ENCODE assay signal across 9 mouse cellular contexts in genomic region chr5:65951513-65951909, GRCm38 (mm10). TPM values are rescaled to one million over a fixed set of nuclear protein-coding genes. Genes with fewer than 3 reads are reported as not detected.
DNase-seq lines count a peak whose midpoint lies in the region; ATAC-seq and TF ChIP-seq lines count a peak whose summit lies in the region.
"Had no signal": no experiment of that assay in that cellular context is flagged by ENCODE, and none has a peak within 500 bp of the region (broad histone marks: within the 10 kb centered on the region; RNA-seq: fewer than 3 reads in every experiment).

No protein-coding gene starts in this region.

- intact Hi-C loops in left cerebral cortex, postnatal 25 days (cut with DNase I) = no loop called here

- ATAC-seq in kidney, postnatal 0 days (replicated peaks; ENCODE audit: low FRiP score, low read depth) = no peak
- no peak for ATAC-seq in kidney, embryonic 16.5 days (ENCODE audit: low FRiP score, low TSS enrichment)
- ATAC-seq in hindbrain, embryonic 13.5 days (ENCODE audit: low FRiP score) = no peak

- no peak overlapping the region for H3K4me2 ChIP-seq in kidney, postnatal 0 days (ENCODE audit: low read length)
- no peak overlapping the region for H3K4me2 ChIP-seq in kidney, embryonic 16.5 days (replicated peaks; ENCODE audit: low read depth, low read length)
- H3K4me2 ChIP-seq in hindbrain, embryonic 13.5 days = no peak overlapping the region

- 0 out of 2 replicates have a peak, but pooled peaks cover 2% of the 10 kb centered on the region for H3K4me1 ChIP-seq in kidney, postnatal 0 days (replicated peaks; ENCODE audit: insufficient read depth, low read length)
- peaks cover 13% of the 10 kb centered on the region for H3K4me1 ChIP-seq in kidney, embryonic 16.5 days (ENCODE audit: insufficient read depth, low read length)
- H3K4me1 ChIP-seq in MEL (ENCODE audit: control insufficient read depth in 1 of 2, insufficient read depth in 2 of 2, low read length in 2 of 2) = peaks cover 0 to 7% of the 10 kb centered on the region in 2 experiments; a peak in 2 of 4 replicates
- peaks cover 28% of the 10 kb centered on the region for H3K4me1 ChIP-seq in hindbrain, embryonic 13.5 days (replicated peaks)

- H3K36me3 ChIP-seq in kidney, postnatal 0 days (ENCODE audit: insufficient read depth, low read length) = no peaks in the 10 kb centered on the region
- H3K36me3 ChIP-seq in kidney, embryonic 16.5 days (ENCODE audit: insufficient read depth, low read length) = no peaks in the 10 kb centered on the region
- peaks cover 0 to 3% of the 10 kb centered on the region in 2 experiments; a peak in 2 of 4 replicates for H3K36me3 ChIP-seq in MEL (ENCODE audit: control insufficient read depth in 1 of 2, insufficient read depth in 2 of 2, low read length in 2 of 2)
- no peaks in the 10 kb centered on the region for H3K36me3 ChIP-seq in hindbrain, embryonic 13.5 days
- H3K36me3 ChIP-seq in splenic B cell, adult 2 months (ENCODE audit: control insufficient read depth, insufficient read depth, low read length, poor library complexity, severe bottlenecking) = no peaks in the 10 kb centered on the region

- no peaks in the 10 kb centered on the region; the same call in 1 of the 2 replicates for H3K79me2 ChIP-seq in MEL (ENCODE audit: control insufficient read depth, insufficient read depth, low read length, poor library complexity)

- peak; percentile 76 for TF ChIP-seq RAD21 in MEL (IDR thresholded peaks at IDR 0.05; ENCODE audit: low read depth, low read length)

- TF ChIP-seq POLR2A in MEL (IDR thresholded peaks at IDR 0.05; ENCODE audit: control insufficient read depth in 1 of 2, insufficient read depth in 1 of 2, low read depth in 1 of 2, low read length in 2 of 2, poor library complexity in 1 of 2) = no peak

- H3K9ac ChIP-seq in kidney, postnatal 0 days (ENCODE audit: low read depth, low read length) = no peak overlapping the region
- no peak overlapping the region for H3K9ac ChIP-seq in kidney, embryonic 16.5 days (replicated peaks; ENCODE audit: low read length)
- H3K9ac ChIP-seq in MEL (ENCODE audit: control insufficient read depth, low read depth, low read length, poor library complexity, severe bottlenecking) = no peak overlapping the region
- H3K9ac ChIP-seq in hindbrain, embryonic 13.5 days = no peak overlapping the region

- peak; percentile 49 for TF ChIP-seq CTCF in kidney, postnatal 0 days (IDR thresholded peaks at IDR 0.05; ENCODE audit: low read depth)
- TF ChIP-seq CTCF in MEL (IDR thresholded peaks at IDR 0.05 in 2 of 3, conservative IDR thresholded peaks at IDR 0.05 in 1 of 3; ENCODE audit: control insufficient read depth in 1 of 3, insufficient read depth in 1 of 3, low read depth in 2 of 3, low read length in 3 of 3, poor library complexity in 1 of 3, severe bottlenecking in 1 of 3) = peak; percentile 54 to 90 (median 68)

- H3K27me3 ChIP-seq in kidney, postnatal 0 days (ENCODE audit: insufficient read depth, low read length) = no peaks in the 10 kb centered on the region
- no peaks in the 10 kb centered on the region for H3K27me3 ChIP-seq in kidney, embryonic 16.5 days (ENCODE audit: insufficient read depth, low read length)
- no peaks in the 10 kb centered on the region for H3K27me3 ChIP-seq in MEL (ENCODE audit: control insufficient read depth in 1 of 2, insufficient read depth in 2 of 2, low read length in 2 of 2)
- H3K27me3 ChIP-seq in hindbrain, embryonic 13.5 days = no peaks in the 10 kb centered on the region
- H3K27me3 ChIP-seq in splenic B cell, adult 2 months (ENCODE audit: control insufficient read depth, insufficient read depth, low read length, poor library complexity, severe bottlenecking) = no peaks in the 10 kb centered on the region

- no peak overlapping the region for H3K4me3 ChIP-seq in kidney, postnatal 0 days (replicated peaks; ENCODE audit: low read depth, low read length)
- H3K4me3 ChIP-seq in kidney, embryonic 16.5 days (ENCODE audit: low read length) = no peak overlapping the region
- H3K4me3 ChIP-seq in MEL (ENCODE audit: control insufficient read depth in 1 of 2, insufficient read depth in 1 of 2, low read depth in 2 of 2, low read length in 2 of 2) = no peak overlapping the region
- H3K4me3 ChIP-seq in hindbrain, embryonic 13.5 days = no peak overlapping the region

- DNase-seq in kidney, postnatal 0 days (ENCODE audit: low spot score) = no peak
- DNase-seq in MEL (ENCODE audit: low read depth, low spot score) = peak; percentile 84
- DNase-seq in splenic B cell, adult 2 months (ENCODE audit: low read depth, low spot score) = peak; percentile 73
- DNase-seq in left cerebral cortex, postnatal 25 days (ENCODE audit: low spot score in 2 of 2) = no peak
- DNase-seq in frontal cortex, postnatal 10 days (ENCODE audit: low spot score in 2 of 2) = no peak
- DNase-seq in adrenal gland, postnatal 10 days = no peak

- TF ChIP-seq EP300 in MEL (IDR thresholded peaks at IDR 0.05; ENCODE audit: low read depth in 1 of 2, low read length in 2 of 2) = no peak

- 75% methylated on average over 4 of the region's 4 CpGs for WGBS in kidney, postnatal 0 days
- WGBS in kidney, embryonic 16.5 days = 78% methylated on average over 4 of the region's 4 CpGs
- 71% methylated on average over 4 of the region's 4 CpGs for WGBS in hindbrain, embryonic 13.5 days

- no peak overlapping the region for H3K27ac ChIP-seq in kidney, postnatal 0 days
- no peak overlapping the region for H3K27ac ChIP-seq in kidney, embryonic 16.5 days (ENCODE audit: low read length)
- H3K27ac ChIP-seq in MEL (ENCODE audit: control insufficient read depth, low read depth, low read length) = no peak overlapping the region
- peak overlapping the region; percentile 95 for H3K27ac ChIP-seq in hindbrain, embryonic 13.5 days

- no peaks in the 10 kb centered on the region for H3K9me3 ChIP-seq in kidney, postnatal 0 days (replicated peaks; ENCODE audit: low read length)
- no peaks in the 10 kb centered on the region for H3K9me3 ChIP-seq in kidney, embryonic 16.5 days (ENCODE audit: low read length)
- no peaks in the 10 kb centered on the region for H3K9me3 ChIP-seq in MEL (replicated peaks; ENCODE audit: insufficient read depth, low read length)
- H3K9me3 ChIP-seq in hindbrain, embryonic 13.5 days = no peaks in the 10 kb centered on the region

TF ChIP-seq in MEL, 35 proteins besides CTCF, POLR2A, EP300 and RAD21:
- TF ChIP-seq GABPA (IDR thresholded peaks at IDR 0.05; ENCODE audit: low read depth, low read length) (no peak), ZMIZ1 (IDR thresholded peaks at IDR 0.05; ENCODE audit: low read depth, low read length) (no peak), ZC3H11A (IDR thresholded peaks at IDR 0.05; ENCODE audit: low read depth, low read length) (peak; percentile 67), POLR2AphosphoS5 (IDR thresholded peaks at IDR 0.05; ENCODE audit: borderline replicate concordance, low read depth, low read length) (no peak), SMC3 (IDR thresholded peaks at IDR 0.05; ENCODE audit: low read depth, low read length) (peak; percentile 85), POLR2AphosphoS2 (IDR thresholded peaks at IDR 0.05; ENCODE audit: low read length) (no peak)

RNA-seq across cellular contexts. Expression of gene Chrna9, which starts 16.8 kb away (rescaled TPM):
- 0.13 and 0.19 TPM in 2 replicates for polyA plus RNA-seq in kidney, postnatal 0 days (2015; fragmentation: Nextera tagmentation; extraction: Ambion mirVana)
- polyA plus RNA-seq in kidney, embryonic 16.5 days (2015; fragmentation: Nextera tagmentation; extraction: Ambion mirVana) = 0.30 and 0.31 TPM in 2 replicates
- not detected in 2 replicates for total RNA-seq in MEL (2012; rRNA removed)
- polyA plus RNA-seq in MEL (2012; ENCODE audit: insufficient read depth in 1 of 2, insufficient read length in 2 of 2, low read depth in 1 of 2, low replicate concordance in 2 of 2, missing spikeins in 1 of 2) = not detected
- 0.14 TPM in 1 of 2 replicates, not detected in the other for polyA plus RNA-seq in hindbrain, embryonic 13.5 days (2015; fragmentation: Nextera tagmentation; extraction: Ambion mirVana)
- total RNA-seq in left cerebral cortex, postnatal 25 days (2021) = not detected
- under 1 TPM; 0.39 to 0.76 TPM for total RNA-seq in adrenal gland, postnatal 10 days (2021)
- total RNA-seq: liver, adult 2 months had no signal
- polyA plus RNA-seq: liver, adult 2 months had no signal

RNA-seq across cellular contexts. Expression of gene 9130230L23Rik, which starts 52.6 kb away (rescaled TPM):
- 0.33 and 0.47 TPM in 2 replicates for polyA plus RNA-seq in kidney, postnatal 0 days (2015; fragmentation: Nextera tagmentation; extraction: Ambion mirVana)
- 0.56 and 1.2 TPM in 2 replicates for polyA plus RNA-seq in kidney, embryonic 16.5 days (2015; fragmentation: Nextera tagmentation; extraction: Ambion mirVana)
- not detected in 2 replicates for total RNA-seq in MEL (2012; rRNA removed)
- under 1 TPM in 1 of 2 experiments, not detected in 1; 0.22 TPM for polyA plus RNA-seq in MEL (2012; ENCODE audit: insufficient read depth in 1 of 2, insufficient read length in 2 of 2, low read depth in 1 of 2, low replicate concordance in 2 of 2, missing spikeins in 1 of 2)
- 0.44 TPM in 1 of 2 replicates, not detected in the other for polyA plus RNA-seq in hindbrain, embryonic 13.5 days (2015; fragmentation: Nextera tagmentation; extraction: Ambion mirVana)
- total RNA-seq in left cerebral cortex, postnatal 25 days (2021) = not detected
- not detected for total RNA-seq in adrenal gland, postnatal 10 days (2021)
- polyA plus RNA-seq: liver, adult 2 months had no signal

Comparison
In these comparisons a context has a peak if more than half of its experiments do, and no peak if none do; other contexts are left out.
1. DNase-seq: peak in MEL (single experiment) and splenic B cell, adult 2 months (single experiment); none in kidney, postnatal 0 days (single experiment), left cerebral cortex, postnatal 25 days (0 of 2), frontal cortex, postnatal 10 days (0 of 2) and adrenal gland, postnatal 10 days (single experiment).